Mouse (Mus musculus) thymus, adult 2 months (tissue): ENCODE data around the gene Suox. TPM values are rescaled to one million over a fixed set of nuclear protein-coding genes. Genes with fewer than 3 reads are reported as not detected.

Source experiments
- DNase-seq: peaks from one replicate; pipeline ENCODE4 v3.0.0; 2021
- H3K27ac ChIP-seq: fragments of 200-500 bp; 2 replicates; pipeline ENCODE4 v1.5.1; 2012; ENCODE audit warnings: low read length, control low read depth; ENCODE audit not compliant: control insufficient read depth, insufficient read depth
- H3K27me3 ChIP-seq: fragments of 200-500 bp; 2 replicates; pipeline ENCODE4 v1.6.1; 2012; ENCODE audit warnings: mild to moderate bottlenecking, low read length, moderate library complexity, mixed read lengths; ENCODE audit not compliant: control insufficient read depth, insufficient read depth
- H3K36me3 ChIP-seq: fragments of 200-500 bp; 2 replicates; pipeline ENCODE4 v1.6.1; 2012; ENCODE audit warnings: mild to moderate bottlenecking, low read length, moderate library complexity; ENCODE audit not compliant: control insufficient read depth, insufficient read depth
- H3K4me1 ChIP-seq: fragments of 200-500 bp; replicated peaks from 2 replicates; pipeline ENCODE4 v1.6.1; 2012; ENCODE audit warnings: low read length; ENCODE audit not compliant: control insufficient read depth, insufficient read depth
- H3K4me3 ChIP-seq: fragments of 200-500 bp; 2 replicates; pipeline ENCODE4 v1.5.1; 2012; ENCODE audit warnings: mild to moderate bottlenecking, low read length, control low read depth, moderate library complexity; ENCODE audit not compliant: control insufficient read depth, insufficient read depth
- CTCF ChIP-seq: fragments of 200-500 bp; IDR thresholded peaks from 2 replicates; pipeline ENCODE4 v1.5.1; 2012; ENCODE audit warnings: mild to moderate bottlenecking, control low read depth, low read length, moderate library complexity, borderline replicate concordance; ENCODE audit not compliant: control insufficient read depth, poor library complexity, insufficient read depth; ENCODE audit errors: extremely low read depth
- POLR2A ChIP-seq: fragments of 200-500 bp; IDR thresholded peaks from 2 replicates; pipeline ENCODE4 v1.6.1; 2012; ENCODE audit warnings: mild to moderate bottlenecking, low read length, control low read depth, moderate library complexity; ENCODE audit not compliant: control insufficient read depth, poor library complexity, insufficient read depth; ENCODE audit errors: extremely low read depth
- WGBS: fragments of 180-500 bp; shearing (Covaris S2); methylation state at CpG from one replicate; pipeline ENCODE4 v1.1.7; 2018; 5-methylcytosine and 5-hydroxymethylcytosine counted together
- polyA plus RNA-seq: library from polyadenylated mRNA; depleted of rRNA; stranded (reverse); fragments of >200 nt; gene quantifications from 2 replicates; pipeline ENCODE4 v1.2.3, GENCODE M21; 2012

Gene Suox
- polyA plus RNA-seq, 1 experiment: 21.3 TPM

DNA sequence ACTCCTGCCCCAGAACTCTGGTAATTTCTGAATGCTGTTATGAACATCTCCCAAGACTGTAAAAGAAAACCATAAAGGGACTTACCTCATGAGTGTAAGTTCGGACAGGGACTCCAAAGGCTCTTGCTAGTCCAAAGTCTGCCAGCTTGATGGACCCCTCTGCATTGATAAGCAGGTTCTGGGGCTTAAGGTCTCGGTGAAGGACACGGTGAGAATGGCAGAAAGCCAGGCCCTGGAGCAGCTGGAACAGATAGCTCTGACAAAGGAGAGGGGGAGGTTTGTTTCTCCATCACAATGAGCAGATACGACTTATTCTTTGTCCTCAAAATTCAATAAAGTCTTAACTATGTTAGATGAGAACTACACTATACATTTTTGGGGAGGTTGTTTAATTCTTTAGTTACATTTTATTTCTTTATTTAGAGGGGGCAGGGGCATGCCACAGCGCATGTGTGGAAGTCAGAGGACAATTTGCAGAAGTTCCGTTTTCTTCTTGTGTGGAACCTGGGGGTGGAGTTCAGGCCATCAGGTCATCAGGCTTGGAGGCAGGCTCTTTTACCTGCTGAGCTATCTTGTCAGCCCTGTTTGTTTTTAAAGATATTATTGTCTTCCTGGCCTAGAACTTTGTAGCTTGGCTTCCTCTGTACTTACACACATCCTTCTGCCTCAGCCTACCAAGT lies 28.6 kb upstream of the Suox start:
- Histone ChIP-seq H3K36me3 (peaks cover 33% of the 10 kb centered on the region), H3K27ac (no peak overlapping the region), H3K27me3 (no peaks in the 10 kb centered on the region), H3K4me3 (no peak overlapping the region), H3K4me1 (peaks cover 8% of the 10 kb centered on the region)
- no peak for TF ChIP-seq CTCF
- no peak for TF ChIP-seq POLR2A
- DNase-seq: no peak
- 78% methylated on average over 6 of the region's 6 CpGs for WGBS

DNA sequence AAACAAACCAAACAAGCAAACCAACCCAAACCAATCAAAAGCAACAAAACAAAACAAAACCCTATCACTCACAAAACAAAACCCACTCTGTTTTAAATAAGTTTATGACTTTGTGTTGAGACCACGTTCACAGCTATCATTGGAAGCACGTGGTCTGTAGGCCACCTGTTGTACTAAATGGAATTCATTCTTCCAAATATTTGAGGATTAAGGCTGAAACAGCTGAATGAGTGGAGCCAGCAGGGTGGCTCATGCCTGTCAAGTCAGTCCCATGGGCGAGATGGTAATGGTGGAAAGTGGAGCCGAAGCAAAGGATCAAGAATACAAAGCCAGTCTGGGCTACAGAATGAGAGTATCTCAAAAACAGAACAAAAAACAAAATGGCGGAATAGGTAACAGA lies 26.8 kb upstream of the Suox start:
- TF ChIP-seq POLR2A (no peak), CTCF (no peak)
- 97% methylated on average over 5 of the region's 5 CpGs for WGBS
- peaks cover 33% of the 10 kb centered on the region for H3K36me3 ChIP-seq
- no peak for DNase-seq
- peaks cover 13% of the 10 kb centered on the region for H3K4me1 ChIP-seq
- no peak overlapping the region for H3K4me3 ChIP-seq
- no peak overlapping the region for H3K27ac ChIP-seq
- no peaks in the 10 kb centered on the region for H3K27me3 ChIP-seq

DNA sequence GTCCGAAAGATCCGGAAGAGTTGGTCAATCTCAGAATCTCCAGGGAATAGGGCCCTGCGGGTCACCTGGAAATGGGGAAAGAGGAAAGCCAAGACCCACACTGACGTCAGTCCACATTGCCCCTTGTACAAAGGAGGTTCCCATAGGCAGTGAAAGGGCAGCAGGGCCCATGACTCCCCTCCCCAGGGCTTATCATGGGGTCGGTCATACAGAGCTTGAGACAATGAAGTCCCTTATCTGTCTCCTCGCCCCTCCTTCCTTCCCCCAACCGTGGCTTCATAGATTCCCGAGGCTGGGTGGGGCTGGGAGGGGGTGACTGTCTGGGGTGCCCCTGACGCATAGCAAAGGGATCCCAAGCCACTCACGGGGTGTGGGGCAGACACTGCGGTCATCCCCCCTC lies 25.7 kb upstream of the Suox start:
- 96% methylated on average over 11 of the region's 11 CpGs for WGBS
- H3K27ac ChIP-seq: no peak overlapping the region
- H3K4me1 ChIP-seq: peaks cover 11% of the 10 kb centered on the region
- H3K27me3 ChIP-seq: no peaks in the 10 kb centered on the region
- no peak for DNase-seq
- TF ChIP-seq CTCF (no peak), POLR2A (no peak)
- H3K4me3 ChIP-seq: no peak overlapping the region
- H3K36me3 ChIP-seq: peaks cover 33% of the 10 kb centered on the region

DNA sequence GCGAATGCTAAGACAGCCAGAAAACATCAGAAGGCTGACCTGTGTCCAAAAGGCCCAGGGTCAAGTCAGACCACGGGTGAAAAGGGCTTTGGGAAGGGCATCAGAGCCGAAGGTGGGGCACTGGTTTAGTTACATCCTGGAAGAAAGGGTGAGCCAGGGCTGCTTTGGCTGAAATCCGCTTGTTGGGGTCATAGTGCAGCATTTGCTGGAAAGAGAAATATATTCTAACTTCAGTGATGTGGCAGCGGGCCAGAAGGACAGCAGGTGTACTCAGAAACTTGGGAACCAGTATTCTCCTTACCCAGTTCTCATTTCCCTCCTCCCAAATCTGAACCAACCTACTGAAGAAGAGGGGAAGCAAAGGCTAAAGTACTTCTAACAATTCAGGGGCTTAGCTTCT lies 25.1 kb upstream of the Suox start:
- no peak overlapping the region for H3K4me3 ChIP-seq
- TF ChIP-seq POLR2A: no peak
- TF ChIP-seq CTCF: no peak
- H3K4me1 ChIP-seq: peaks cover 9% of the 10 kb centered on the region
- 95% methylated on average over 5 of the region's 5 CpGs for WGBS
- H3K27me3 ChIP-seq: no peaks in the 10 kb centered on the region
- no peak for DNase-seq
- H3K27ac ChIP-seq: no peak overlapping the region
- peaks cover 33% of the 10 kb centered on the region for H3K36me3 ChIP-seq

DNA sequence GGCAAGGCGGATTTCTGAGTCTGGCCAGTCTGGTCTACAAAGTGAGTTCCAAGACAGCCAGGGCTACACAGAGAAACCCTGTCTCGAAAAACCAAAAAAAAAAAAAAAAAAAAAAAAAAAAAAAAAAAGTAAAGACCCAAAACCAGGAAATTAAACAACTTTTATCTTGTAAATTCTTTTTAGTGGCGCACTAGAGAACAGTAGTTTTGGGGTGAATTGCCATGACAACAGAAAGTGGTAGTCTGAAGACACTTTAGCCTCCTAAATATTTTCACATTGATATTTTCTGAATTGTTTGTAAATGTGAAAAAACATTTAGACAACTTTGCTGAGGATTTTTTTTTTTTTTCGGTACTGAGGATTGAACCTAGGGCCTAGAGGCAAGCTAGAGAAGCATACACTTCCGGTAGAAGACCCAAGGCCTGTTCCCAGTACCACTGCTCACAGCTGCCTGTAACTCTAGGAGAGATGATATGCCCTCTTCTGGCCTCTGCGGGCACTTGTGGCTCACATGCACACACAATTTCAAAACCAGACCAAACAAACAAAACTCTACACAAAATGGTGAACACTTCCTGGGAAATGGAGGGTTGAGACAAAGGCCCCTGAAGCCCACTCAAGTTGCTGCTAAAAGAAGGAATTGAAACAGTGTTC lies 23.3 kb upstream of the Suox start:
- TF ChIP-seq POLR2A (no peak), CTCF (no peak)
- H3K4me3 ChIP-seq: no peak overlapping the region
- peaks cover 29% of the 10 kb centered on the region for H3K36me3 ChIP-seq
- DNase-seq: no peak
- H3K4me1 ChIP-seq: peaks cover 8% of the 10 kb centered on the region
- peak overlapping the region; percentile 92 for H3K27ac ChIP-seq
- 76% methylated on average over 6 of the region's 6 CpGs for WGBS
- H3K27me3 ChIP-seq: no peaks in the 10 kb centered on the region

DNA sequence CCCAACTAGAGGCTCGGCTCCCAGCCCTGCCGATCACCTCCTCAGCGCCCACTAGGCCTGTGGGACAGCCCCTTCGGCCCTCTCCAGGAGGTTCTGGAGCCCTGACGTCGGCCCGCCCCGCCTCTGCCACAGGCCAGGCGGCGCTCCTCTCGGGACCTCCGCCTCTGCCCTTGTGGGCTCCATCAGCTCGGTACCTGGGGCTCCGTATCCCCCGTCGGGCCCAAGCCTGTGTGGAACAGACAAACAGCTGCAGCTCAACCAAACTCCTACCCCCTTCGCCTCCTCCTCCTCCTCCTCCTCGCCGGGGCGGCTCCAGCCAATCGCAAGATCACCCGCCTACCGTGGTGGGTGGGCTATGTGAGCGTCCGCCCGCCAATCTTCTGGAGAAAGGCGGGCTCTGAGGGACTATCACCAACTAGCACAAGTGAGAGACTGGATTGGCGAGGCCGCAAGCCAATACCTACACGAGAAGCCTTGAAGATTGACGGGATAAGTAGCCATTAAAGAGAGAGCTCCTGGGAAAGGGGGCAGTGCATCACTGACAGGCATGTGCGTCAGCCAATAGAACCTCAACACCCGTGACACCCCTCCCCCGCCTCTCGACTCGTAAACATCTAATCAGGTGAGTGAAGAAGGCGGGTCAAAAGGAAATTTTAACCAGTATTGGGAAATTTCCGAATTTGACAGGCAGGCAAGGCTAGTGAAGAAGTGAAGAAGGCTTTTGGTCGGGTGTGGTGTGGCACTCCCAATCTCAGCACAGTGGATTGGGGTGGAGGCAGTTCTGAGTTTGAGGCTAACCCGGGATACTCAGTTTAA lies 22.3 kb upstream of the Suox start, which contains the start of gene Rab5b:
Rab5b (minus strand) TSS at position 273 of the 816 bp plus-strand sequence.
- peak within 1 kb of the TSS; percentile 97 for H3K4me3 ChIP-seq
- peak; percentile 96 for DNase-seq
- peaks cover 8% of the 10 kb centered on the region for H3K4me1 ChIP-seq
- peak within 1 kb of the TSS; percentile 92 for H3K27ac ChIP-seq
- 2% methylated on average over 40 of the region's 40 CpGs for WGBS
- peak; percentile 14; the same call in 1 of the 2 replicates for TF ChIP-seq CTCF
- peak; percentile 91 for TF ChIP-seq POLR2A
- no peaks in the 10 kb centered on the region for H3K27me3 ChIP-seq
- H3K36me3 ChIP-seq: peaks cover 19% of the 10 kb centered on the region
